In the genomic region with DNA sequence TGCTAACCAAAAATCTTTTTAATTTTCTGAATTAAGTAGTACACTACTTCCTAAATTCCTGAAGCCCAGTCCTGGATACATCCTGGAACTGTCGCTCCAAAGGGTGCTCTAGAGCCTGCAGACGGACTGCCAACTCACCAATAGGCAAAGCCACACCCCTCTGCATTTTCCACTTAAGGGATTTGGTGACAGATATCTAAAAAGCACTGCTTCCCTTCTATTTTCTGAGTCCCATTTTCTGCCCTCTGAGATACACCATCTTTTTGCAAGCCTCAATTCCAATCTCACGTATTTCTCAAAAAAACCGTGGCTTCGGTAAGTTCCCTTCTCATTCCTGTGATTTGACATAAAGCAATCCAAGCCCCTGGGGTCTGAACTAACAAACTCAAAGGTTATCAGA, we compare ENCODE assay signal across 8 mouse cellular contexts. TPM values are rescaled to one million over a fixed set of nuclear protein-coding genes. Genes with fewer than 3 reads are reported as not detected.
A peak's percentile ranks its signal among the peaks of the same experiment; 100 is the strongest.
DNase-seq lines count a peak whose midpoint lies in the region; TF ChIP-seq lines count a peak whose summit lies in the region.

No protein-coding gene starts in this region.

- no peaks in the 10 kb centered on the region for H3K9me3 ChIP-seq in forebrain, embryonic 10.5 days

- TF ChIP-seq POLR2A in liver, adult 2 months (IDR thresholded peaks at IDR 0.05; ENCODE audit: extremely low read depth, insufficient read depth, low read length), result no peak
- no peak for TF ChIP-seq POLR2A in myocyte (IDR thresholded peaks at IDR 0.05; ENCODE audit: insufficient read length, low read depth)

- no peak for TF ChIP-seq CTCF in liver, adult 2 months (IDR thresholded peaks at IDR 0.05; ENCODE audit: low read depth, low read length)

- H3K27ac ChIP-seq in forebrain, embryonic 10.5 days, result peak overlapping the region; percentile 94
- peak overlapping the region; percentile 89 for H3K27ac ChIP-seq in liver, adult 2 months (replicated peaks; ENCODE audit: insufficient read depth, low read depth, low read length)

- H3K4me1 ChIP-seq in forebrain, embryonic 10.5 days, result peaks cover 25% of the 10 kb centered on the region
- H3K4me1 ChIP-seq in liver, adult 2 months (ENCODE audit: control insufficient read depth, insufficient read depth, low read length), result peaks cover 11% of the 10 kb centered on the region; the same call in 1 of the 2 replicates

- peak overlapping the region; percentile 68 for H3K4me2 ChIP-seq in myocyte (ENCODE audit: low read depth)

- peak; percentile 29 for DNase-seq in adrenal gland, postnatal 10 days
- DNase-seq in adrenal gland, adult 8-10 months, result no peak
- DNase-seq in A20 (ENCODE audit: low read depth, low spot score), result peak; percentile 38
- no peak for DNase-seq in forebrain, embryonic 10.5 days (ENCODE audit: extremely low spot score, low spot score)
- peak; percentile 78 for DNase-seq in liver, adult 2 months (ENCODE audit: extremely low read depth, low read depth, low spot score)
- no peak for DNase-seq in urinary bladder, postnatal 36 days (ENCODE audit: low spot score in 2 of 2)
- DNase-seq in right cerebral cortex, postnatal 10 days (ENCODE audit: low spot score in 2 of 2), result no peak

- peak overlapping the region; percentile 69 for H3K4me3 ChIP-seq in forebrain, embryonic 10.5 days
- peak overlapping the region; percentile 97 for H3K4me3 ChIP-seq in liver, adult 2 months (ENCODE audit: insufficient read depth, low read depth, low read length)
- peak overlapping the region; percentile 49 for H3K4me3 ChIP-seq in myocyte

- peaks cover 33% of the 10 kb centered on the region for H3K36me3 ChIP-seq in forebrain, embryonic 10.5 days (replicated peaks)
- H3K36me3 ChIP-seq in liver, adult 2 months (ENCODE audit: control insufficient read depth, insufficient read depth, low read length), result peaks cover 14% of the 10 kb centered on the region
- peaks cover 9% of the 10 kb centered on the region for H3K36me3 ChIP-seq in myocyte (ENCODE audit: control insufficient read depth, insufficient read depth)

- H3K79me2 ChIP-seq in liver, adult 2 months (ENCODE audit: control insufficient read depth, insufficient read depth, low read length), result peaks cover 9% of the 10 kb centered on the region; the same call in 1 of the 2 replicates
- H3K79me2 ChIP-seq in myocyte (ENCODE audit: control insufficient read depth, insufficient read depth), result peaks cover 31% of the 10 kb centered on the region

- H3K9ac ChIP-seq in liver, adult 2 months (ENCODE audit: low read depth, low read length), result peak overlapping the region; percentile 98

- WGBS in forebrain, embryonic 10.5 days, result 2% methylated on average over 5 of the region's 5 CpGs
- 0% methylated on average over 5 of the region's 5 CpGs for WGBS in liver, adult 2 months

- no peaks in the 10 kb centered on the region for H3K27me3 ChIP-seq in forebrain, embryonic 10.5 days (ENCODE audit: poor library complexity, severe bottlenecking)
- no peaks in the 10 kb centered on the region for H3K27me3 ChIP-seq in liver, adult 2 months (ENCODE audit: control insufficient read depth, insufficient read depth, low read length)
- H3K27me3 ChIP-seq in myocyte (ENCODE audit: control insufficient read depth, insufficient read depth, insufficient read length), result no peaks in the 10 kb centered on the region

- peak overlapping the region; percentile 45 for H3ac ChIP-seq in myocyte (ENCODE audit: control insufficient read depth, insufficient read length)

TF ChIP-seq in myocyte, 11 proteins besides CTCF, POLR2A, EP300 and RAD21:
- no peak for TF ChIP-seq USF1 (IDR thresholded peaks at IDR 0.05; ENCODE audit: low read depth)
- no peak for TF ChIP-seq MYOD1 (IDR thresholded peaks at IDR 0.05; ENCODE audit: control insufficient read depth in 1 of 3, insufficient read length in 2 of 3, low read depth in 2 of 3)
- no peak for TF ChIP-seq MYOG (IDR thresholded peaks at IDR 0.05; ENCODE audit: control insufficient read depth in 1 of 3, insufficient read depth in 1 of 3, insufficient read length in 2 of 3, low read depth in 2 of 3)
- no peak for TF ChIP-seq TCF12 (IDR thresholded peaks at IDR 0.05; ENCODE audit: insufficient read depth, poor library complexity, severe bottlenecking)
- TF ChIP-seq REST (IDR thresholded peaks at IDR 0.05; ENCODE audit: insufficient read depth, insufficient read length), result no peak
- TF ChIP-seq SRF (IDR thresholded peaks at IDR 0.05; ENCODE audit: control insufficient read depth, insufficient read length, low read depth), result no peak
- no peak for TF ChIP-seq MAX (IDR thresholded peaks at IDR 0.05; ENCODE audit: low read depth)
- no peak for TF ChIP-seq E2F4 (IDR thresholded peaks at IDR 0.05; ENCODE audit: insufficient read depth)

RNA-seq across cellular contexts. Expression of gene Ostc, which starts 0.7 kb away (rescaled TPM):
- total RNA-seq in adrenal gland, postnatal 10 days (2021), result 100 to 1,000 TPM in 1 of 2 experiments, 10 to 100 TPM in 1; 88.9 to 114 TPM
- 100 to 1,000 TPM; 102 to 120 (median 116) TPM for total RNA-seq in adrenal gland, adult 8-10 months (2022)
- polyA plus RNA-seq in forebrain, embryonic 10.5 days (2016; fragmentation: Nextera tagmentation; extraction: Ambion mirVana), result 330 TPM in 2 replicates
- 130 and 135 TPM in 2 replicates for total RNA-seq in liver, adult 2 months (2014; rRNA removed)
- polyA plus RNA-seq in liver, adult 2 months (2012; rRNA removed), result 42.9 and 49.5 TPM in 2 replicates
- polyA plus RNA-seq in myocyte (2012; fragmentation: generic; extraction: Trizol), result 150 TPM

RNA-seq across cellular contexts. Expression of gene Rpl34, which starts 21.7 kb away (rescaled TPM):
- total RNA-seq in adrenal gland, postnatal 10 days (2021), result 100 to 1,000 TPM; 787 to 809 TPM
- total RNA-seq in adrenal gland, adult 8-10 months (2022), result 100 to 1,000 TPM; 681 to 726 (median 704) TPM
- polyA plus RNA-seq in forebrain, embryonic 10.5 days (2016; fragmentation: Nextera tagmentation; extraction: Ambion mirVana), result 923 and 949 TPM in 2 replicates
- 688 and 745 TPM in 2 replicates for total RNA-seq in liver, adult 2 months (2014; rRNA removed)
- 420 and 499 TPM in 2 replicates for polyA plus RNA-seq in liver, adult 2 months (2012; rRNA removed)
- polyA plus RNA-seq in myocyte (2012; fragmentation: generic; extraction: Trizol), result 1,847 TPM

Comparison
In these comparisons a context has a peak if more than half of its experiments do, and no peak if none do; other contexts are left out.
1. DNase-seq: peak in adrenal gland, postnatal 10 days (single experiment), A20 (single experiment) and liver, adult 2 months (single experiment); none in adrenal gland, adult 8-10 months (single experiment), forebrain, embryonic 10.5 days (single experiment), urinary bladder, postnatal 36 days (0 of 2) and right cerebral cortex, postnatal 10 days (0 of 2).
2. Peak in every context shown above with its lines, with median percentiles within 50 percentile points of each other: H3K4me3 ChIP-seq.